Mouse (Mus musculus): ENCODE measurements around the gene Rpl32. TPM values are rescaled to one million over a fixed set of nuclear protein-coding genes. Genes with fewer than 3 reads are reported as not detected.

Rpl32 gene
- 836 and 1,114 TPM in 2 replicates for polyA plus RNA-seq (2015; fragmentation: Nextera tagmentation; extraction: Ambion mirVana)

- Histone ChIP-seq H3K4me3 (replicated peaks) (peak within 1 kb of the TSS; percentile 96), H3K27ac (replicated peaks) (peak within 1 kb of the TSS; percentile 86), H3K4me2 (peak within 1 kb of the TSS; percentile 76), H3K27me3 (no peaks in the 10 kb centered on the region), H3K9me3 (replicated peaks) (no peaks in the 10 kb centered on the region), H3K36me3 (replicated peaks) (peaks cover 40% of the 10 kb centered on the region), H3K9ac (peak within 1 kb of the TSS; percentile 95), H3K4me1 (replicated peaks) (peaks cover 40% of the 10 kb centered on the region)
- ATAC-seq (ENCODE audit: insufficient read depth) = peak; percentile 83
- under 1% methylated on average over 47 of the region's 47 CpGs for whole genome bisulfite sequencing (ENCODE audit: insufficient replicate concordance)
Observed at GRCm38 (mm10) chr6:115808488-115809231, at the start of gene Rpl32. Rpl32 (minus strand) TSS chr6:115808747.

GRCm38 (mm10) chr6:115856361-115856745 is 47.8 kb upstream of the Rpl32 start:
- no peak for ATAC-seq (ENCODE audit: insufficient read depth)
- Histone ChIP-seq H3K4me1 (replicated peaks) (peaks cover 21% of the 10 kb centered on the region), H3K4me2 (no peak overlapping the region), H3K4me3 (replicated peaks) (no peak overlapping the region), H3K27ac (replicated peaks) (no peak overlapping the region), H3K36me3 (replicated peaks) (peaks cover 3% of the 10 kb centered on the region; the same call in 1 of the 2 replicates), H3K27me3 (no peaks in the 10 kb centered on the region), H3K9ac (no peak overlapping the region), H3K9me3 (replicated peaks) (no peaks in the 10 kb centered on the region)
- WGBS (ENCODE audit: insufficient replicate concordance) = 59% methylated on average over 4 of the region's 4 CpGs

DNA sequence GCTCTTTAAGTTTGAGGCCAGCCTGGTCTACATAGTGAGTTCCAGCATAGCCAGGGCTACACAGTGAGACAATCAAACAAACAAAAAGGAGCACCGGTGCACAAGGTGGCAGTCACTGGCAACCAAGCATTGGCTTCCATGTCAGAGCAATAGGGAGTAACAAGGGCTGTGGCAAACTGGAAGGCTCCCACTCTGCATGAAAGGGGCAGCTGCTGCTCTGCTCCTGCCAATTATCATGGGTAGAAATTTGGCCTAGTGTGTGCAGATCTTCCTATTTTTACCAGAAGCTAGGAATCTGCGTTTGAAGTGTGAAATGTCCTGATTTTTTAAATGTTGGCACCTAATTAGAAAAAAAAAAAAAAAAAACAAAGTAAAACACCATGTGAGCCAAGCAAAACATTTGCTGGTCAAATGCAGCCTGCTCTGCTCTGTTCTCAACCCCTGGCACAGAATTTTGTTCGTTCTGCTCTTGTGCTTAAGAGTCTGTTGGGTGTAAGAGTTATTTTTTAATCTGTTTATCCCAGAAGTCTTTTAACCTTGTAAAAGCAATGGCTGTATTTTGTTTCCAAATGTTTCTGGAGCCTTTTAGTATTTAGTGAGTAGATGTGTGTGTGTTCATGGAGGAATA is 47.3 kb upstream of the Rpl32 start:
- WGBS (ENCODE audit: insufficient replicate concordance) = 69% methylated on average over 3 of the region's 3 CpGs
- no peak overlapping the region for H3K9ac ChIP-seq

GRCm38 (mm10) chr6:115854432-115854831 is 45.9 kb upstream of the Rpl32 start:
- ATAC-seq (ENCODE audit: insufficient read depth) = no peak
- no peak overlapping the region for H3K4me2 ChIP-seq
- peaks cover 28% of the 10 kb centered on the region for H3K4me1 ChIP-seq (replicated peaks)
- H3K9me3 ChIP-seq (replicated peaks) = no peaks in the 10 kb centered on the region
- H3K9ac ChIP-seq = no peak overlapping the region
- no peak overlapping the region for H3K4me3 ChIP-seq (replicated peaks)
- H3K36me3 ChIP-seq (replicated peaks) = peaks cover 11% of the 10 kb centered on the region
- no peaks in the 10 kb centered on the region for H3K27me3 ChIP-seq
- WGBS (ENCODE audit: insufficient replicate concordance) = 53% methylated on average over 2 of the region's 2 CpGs
- H3K27ac ChIP-seq (replicated peaks) = no peak overlapping the region

More for the DNA sequence above, 47.3 kb upstream of the Rpl32 start:
- H3K4me2 ChIP-seq = no peak overlapping the region
- ATAC-seq (ENCODE audit: insufficient read depth) = no peak
- H3K36me3 ChIP-seq (replicated peaks) = peaks cover 3% of the 10 kb centered on the region
- H3K4me1 ChIP-seq (replicated peaks) = peaks cover 27% of the 10 kb centered on the region
- no peak overlapping the region for H3K27ac ChIP-seq (replicated peaks)
- H3K4me3 ChIP-seq (replicated peaks) = no peak overlapping the region
- no peaks in the 10 kb centered on the region for H3K9me3 ChIP-seq (replicated peaks)
- H3K27me3 ChIP-seq = no peaks in the 10 kb centered on the region

DNA sequence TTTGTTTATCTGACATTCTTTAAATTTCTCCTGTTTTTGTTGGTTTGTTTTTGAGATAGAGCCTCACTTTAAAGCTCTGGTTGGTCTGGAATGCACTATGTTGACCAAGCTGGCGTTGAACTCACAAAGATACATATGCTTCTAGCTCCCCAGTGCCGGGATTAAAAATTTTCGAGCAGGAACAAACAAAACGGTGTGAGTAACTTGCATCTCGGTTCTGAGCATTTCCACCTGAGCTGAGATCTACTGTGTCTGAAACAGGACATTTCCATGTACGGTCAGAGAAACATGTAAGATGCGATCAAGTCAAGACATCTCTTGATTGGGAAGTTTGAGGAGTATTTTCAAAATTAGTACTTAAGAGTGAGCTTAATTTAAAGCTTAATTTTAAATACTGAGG is 45.4 kb upstream of the Rpl32 start:
- H3K27ac ChIP-seq (replicated peaks) = peak overlapping the region; percentile 74; the same call in 1 of the 2 replicates
- no peak for ATAC-seq (ENCODE audit: insufficient read depth)
- no peak overlapping the region for H3K9ac ChIP-seq
- peaks cover 28% of the 10 kb centered on the region for H3K4me1 ChIP-seq (replicated peaks)
- peak overlapping the region; percentile 89 for H3K4me2 ChIP-seq
- H3K36me3 ChIP-seq (replicated peaks) = peaks cover 16% of the 10 kb centered on the region
- H3K27me3 ChIP-seq = no peaks in the 10 kb centered on the region
- WGBS (ENCODE audit: insufficient replicate concordance) = 51% methylated on average over 7 of the region's 7 CpGs
- no peaks in the 10 kb centered on the region for H3K9me3 ChIP-seq (replicated peaks)
- peak overlapping the region; percentile 77 for H3K4me3 ChIP-seq (replicated peaks)

DNA sequence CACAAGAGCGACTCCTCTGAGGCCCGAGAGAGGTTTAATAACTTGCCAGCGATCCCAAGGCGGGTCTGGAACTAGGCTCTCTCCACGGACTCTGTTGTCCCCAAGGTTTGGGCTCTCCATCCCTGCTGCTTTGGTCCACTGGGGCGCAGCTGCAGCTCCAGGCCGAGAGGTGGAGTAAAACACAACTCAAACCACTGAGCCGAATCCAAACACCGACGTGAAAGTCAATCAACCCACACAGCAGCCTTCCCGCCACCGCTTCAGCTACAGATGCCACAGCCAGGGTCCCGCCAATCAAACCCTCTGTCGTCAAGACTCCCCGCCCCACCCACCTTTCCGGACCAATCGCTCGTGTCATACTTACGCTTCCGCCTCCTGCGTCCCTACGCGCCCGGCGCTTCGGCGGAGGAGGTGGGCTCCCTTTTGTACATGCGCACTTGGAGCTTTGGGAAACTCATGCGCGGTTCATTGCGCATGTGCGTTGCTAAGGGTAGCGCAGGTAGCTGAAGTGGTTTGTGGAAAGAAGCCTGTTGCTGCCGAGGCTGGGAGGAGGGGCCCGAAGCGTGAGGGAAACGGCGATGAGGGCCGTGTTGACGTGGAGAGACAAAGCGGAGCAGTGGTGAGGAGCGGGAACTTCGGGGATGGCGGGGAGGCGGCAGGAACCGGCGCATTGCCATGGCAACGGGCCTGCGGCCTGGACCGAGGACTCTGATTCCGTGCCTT is 44.7 kb upstream of the Rpl32 start, which contains the start of the genes Mbd4 and Ift122:
Gene Mbd4 (minus strand): TSS at position 281 of the 723 bp plus-strand sequence.
Gene Ift122 (plus strand): TSS at position 380 of the 723 bp plus-strand sequence.
- Histone ChIP-seq H3K4me1 (replicated peaks) (peaks cover 28% of the 10 kb centered on the region), H3K27me3 (no peaks in the 10 kb centered on the region), H3K9me3 (replicated peaks) (no peaks in the 10 kb centered on the region), H3K4me2 (peak within 1 kb of the TSS; percentile 89), H3K9ac (peak within 1 kb of the TSS; percentile 62), H3K36me3 (replicated peaks) (peaks cover 23% of the 10 kb centered on the region), H3K27ac (replicated peaks) (peak within 1 kb of the TSS; percentile 91), H3K4me3 (replicated peaks) (peak within 1 kb of the TSS; percentile 77)
- under 1% methylated on average over 51 of the region's 51 CpGs for WGBS (ENCODE audit: insufficient replicate concordance)
- peak; percentile 99 for ATAC-seq (ENCODE audit: insufficient read depth)

DNA sequence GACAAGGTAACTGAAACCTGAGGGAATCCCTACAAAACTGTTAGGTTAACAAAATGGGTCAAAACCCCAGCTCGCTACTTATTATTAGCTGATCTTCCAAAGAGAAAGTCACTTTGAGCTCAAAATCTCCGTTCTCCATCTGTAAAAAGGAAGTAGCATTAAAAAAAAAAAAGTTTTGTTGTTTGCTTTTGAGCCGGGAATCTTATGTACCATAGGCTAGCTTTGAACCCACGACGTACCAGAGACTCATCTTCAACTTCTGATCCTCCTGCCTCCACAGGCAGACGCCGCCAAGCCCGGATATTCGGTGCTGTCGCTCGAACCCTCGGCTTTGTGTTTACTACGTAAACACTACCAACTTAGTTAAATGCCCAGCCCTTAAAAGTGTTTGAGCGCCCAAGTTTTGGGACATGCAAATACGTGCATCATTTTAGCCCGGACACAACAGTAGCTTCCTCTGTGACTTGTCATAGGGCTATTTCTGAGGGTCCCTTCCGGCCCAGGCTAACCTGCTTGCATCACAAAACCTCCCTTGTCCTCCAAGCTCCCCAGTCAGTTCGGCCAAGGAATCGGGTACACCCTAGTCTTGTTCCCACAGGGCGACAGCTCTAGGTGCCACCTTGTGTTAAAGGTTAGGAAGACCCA is 44.0 kb upstream of the Rpl32 start:
- Histone ChIP-seq H3K9ac (peak overlapping the region; percentile 62), H3K36me3 (replicated peaks) (peaks cover 26% of the 10 kb centered on the region), H3K27ac (replicated peaks) (peak overlapping the region; percentile 91), H3K4me1 (replicated peaks) (peaks cover 28% of the 10 kb centered on the region), H3K4me2 (peak overlapping the region; percentile 89), H3K9me3 (replicated peaks) (no peaks in the 10 kb centered on the region), H3K4me3 (replicated peaks) (peak overlapping the region; percentile 77), H3K27me3 (no peaks in the 10 kb centered on the region)
- WGBS (ENCODE audit: insufficient replicate concordance) = 3% methylated on average over 20 of the region's 20 CpGs
- ATAC-seq (ENCODE audit: insufficient read depth) = peak; percentile 63

DNA sequence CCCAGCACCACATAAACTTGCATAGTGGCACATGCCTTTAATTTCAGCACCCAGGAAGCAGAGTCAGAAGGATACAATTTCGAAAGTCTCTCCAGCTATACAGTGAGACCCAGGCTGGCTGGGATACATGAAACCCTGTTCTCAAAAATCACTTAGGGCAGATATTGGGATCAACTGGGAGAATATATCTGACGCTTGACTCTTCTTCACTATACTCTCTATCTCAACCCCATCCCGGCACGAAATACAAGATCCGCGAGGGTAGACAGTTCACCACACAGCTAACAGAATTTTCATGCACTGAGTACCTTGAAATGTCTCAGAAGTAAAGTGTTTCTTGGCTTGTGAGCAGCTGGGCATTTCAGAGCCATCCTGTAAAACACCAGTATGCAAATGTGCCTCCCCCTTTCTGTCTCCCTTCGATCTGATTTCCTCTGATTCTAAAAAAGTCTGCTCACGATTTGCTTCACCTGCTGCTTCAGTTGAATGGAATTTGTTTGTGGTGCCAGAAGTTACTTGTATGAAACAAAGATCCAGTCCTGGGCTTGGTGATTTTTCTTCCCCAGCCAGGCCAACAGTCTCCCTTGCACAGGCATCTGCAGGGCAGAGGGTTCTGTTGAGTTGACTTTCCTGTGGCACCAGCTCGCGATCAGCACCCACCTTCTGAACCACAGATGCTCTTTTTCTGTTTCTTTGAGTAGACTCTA is 40.2 kb upstream of the Rpl32 start:
- no peak overlapping the region for H3K4me2 ChIP-seq
- H3K36me3 ChIP-seq (replicated peaks) = peaks cover 48% of the 10 kb centered on the region
- H3K9ac ChIP-seq = no peak overlapping the region
- H3K4me1 ChIP-seq (replicated peaks) = peaks cover 25% of the 10 kb centered on the region
- H3K27ac ChIP-seq (replicated peaks) = no peak overlapping the region
- H3K9me3 ChIP-seq (replicated peaks) = no peaks in the 10 kb centered on the region
- no peak overlapping the region for H3K4me3 ChIP-seq (replicated peaks)
- no peak for ATAC-seq (ENCODE audit: insufficient read depth)
- 79% methylated on average over 10 of the region's 10 CpGs for WGBS (ENCODE audit: insufficient replicate concordance)
- H3K27me3 ChIP-seq = no peaks in the 10 kb centered on the region

DNA sequence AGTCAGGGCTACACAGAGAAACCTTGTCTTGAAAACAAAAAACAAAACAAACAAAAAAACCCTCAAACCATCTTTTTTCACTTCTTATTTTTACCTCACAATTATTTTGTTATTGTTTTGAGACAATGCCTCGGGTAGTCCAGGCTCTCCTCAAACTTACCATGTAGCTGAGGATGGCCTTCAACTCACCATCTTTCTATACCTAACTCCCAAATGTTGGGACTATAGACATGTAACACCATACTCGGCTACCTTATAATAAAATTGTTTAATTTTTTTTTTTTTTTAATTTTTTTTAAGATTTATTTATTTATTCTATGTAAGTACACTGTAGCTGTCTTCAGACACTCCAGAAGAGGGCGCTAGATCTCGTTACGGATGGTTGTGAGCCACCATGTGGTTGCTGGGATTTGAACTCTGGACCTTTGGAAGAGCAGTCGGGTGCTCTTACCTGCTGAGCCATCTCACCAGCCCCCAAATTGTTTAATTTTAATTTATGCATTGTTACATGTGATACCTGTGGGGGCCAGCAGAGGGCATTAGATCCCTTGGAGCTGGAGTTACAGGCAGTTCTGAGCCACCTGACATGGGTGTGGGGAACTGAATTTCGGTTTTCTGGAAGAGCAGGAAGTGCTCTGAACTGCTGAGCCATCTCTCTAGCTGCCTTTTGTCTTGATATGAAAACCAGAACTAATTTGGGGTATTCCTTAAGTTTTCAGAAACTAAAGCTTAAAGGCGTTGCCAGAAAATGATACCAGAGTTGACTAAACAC is 38.3 kb upstream of the Rpl32 start:
- 18% methylated on average over 8 of the region's 8 CpGs for WGBS (ENCODE audit: insufficient replicate concordance)
- H3K4me2 ChIP-seq = no peak overlapping the region
- H3K27ac ChIP-seq (replicated peaks) = no peak overlapping the region
- no peaks in the 10 kb centered on the region for H3K9me3 ChIP-seq (replicated peaks)
- H3K4me3 ChIP-seq (replicated peaks) = no peak overlapping the region
- peaks cover 67% of the 10 kb centered on the region for H3K36me3 ChIP-seq (replicated peaks)
- H3K27me3 ChIP-seq = no peaks in the 10 kb centered on the region
- H3K9ac ChIP-seq = no peak overlapping the region
- peaks cover 12% of the 10 kb centered on the region for H3K4me1 ChIP-seq (replicated peaks)
- ATAC-seq (ENCODE audit: insufficient read depth) = peak; percentile 42; the same call in 1 of the 2 replicates

- 81% methylated on average over 4 of the region's 4 CpGs for WGBS (ENCODE audit: insufficient replicate concordance)
Observed at GRCm38 (mm10) chr6:115845006-115845405, 36.5 kb upstream of the Rpl32 start.

More at GRCm38 (mm10) chr6:115845006-115845405, 36.5 kb upstream of the Rpl32 start:
- Histone ChIP-seq H3K27ac (replicated peaks) (no peak overlapping the region), H3K36me3 (replicated peaks) (peaks cover 60% of the 10 kb centered on the region), H3K4me2 (no peak overlapping the region), H3K9ac (no peak overlapping the region), H3K27me3 (no peaks in the 10 kb centered on the region), H3K4me3 (replicated peaks) (no peak overlapping the region), H3K9me3 (replicated peaks) (no peaks in the 10 kb centered on the region), H3K4me1 (replicated peaks) (peaks cover 2% of the 10 kb centered on the region)
- ATAC-seq (ENCODE audit: insufficient read depth) = no peak
